Mouse (Mus musculus): ENCODE results near the gene Sh3rf1. TPM values are rescaled to one million over a fixed set of nuclear protein-coding genes. Genes with fewer than 3 reads are reported as not detected.

Gene Sh3rf1
- polyA plus RNA-seq, 1 experiment from 2014 or later, result 1.6 TPM

- no peaks in the 10 kb centered on the region for H3K27me3 ChIP-seq (ENCODE audit: insufficient read depth, low read length)
- H3K36me3 ChIP-seq (replicated peaks; ENCODE audit: insufficient read depth, low read length), result no peaks in the 10 kb centered on the region
- H3K4me1 ChIP-seq (ENCODE audit: insufficient read depth), result peaks cover 18% of the 10 kb centered on the region
- H3K4me3 ChIP-seq (ENCODE audit: low read depth, low read length), result no peak overlapping the region
- DNase-seq (no peak), ATAC-seq (no peak)
- WGBS (ENCODE audit: insufficient replicate concordance), result 70% methylated on average over 7 of the region's 7 CpGs
- TF ChIP-seq EP300 (IDR thresholded peaks at IDR 0.05; ENCODE audit: low read depth), result no peak
- no peak for TF ChIP-seq CTCF (IDR thresholded peaks at IDR 0.05; ENCODE audit: low read depth)
- no peak overlapping the region for H3K27ac ChIP-seq (ENCODE audit: low read depth)
- no peak overlapping the region for H3K9ac ChIP-seq (replicated peaks)
- no peak overlapping the region for H3K4me2 ChIP-seq (ENCODE audit: low read depth, low read length)
- no peaks in the 10 kb centered on the region for H3K9me3 ChIP-seq (ENCODE audit: low read length)
Measured at GRCm38 (mm10) chr8:61285896-61286295, 62.2 kb downstream of the Sh3rf1 start.

DNA sequence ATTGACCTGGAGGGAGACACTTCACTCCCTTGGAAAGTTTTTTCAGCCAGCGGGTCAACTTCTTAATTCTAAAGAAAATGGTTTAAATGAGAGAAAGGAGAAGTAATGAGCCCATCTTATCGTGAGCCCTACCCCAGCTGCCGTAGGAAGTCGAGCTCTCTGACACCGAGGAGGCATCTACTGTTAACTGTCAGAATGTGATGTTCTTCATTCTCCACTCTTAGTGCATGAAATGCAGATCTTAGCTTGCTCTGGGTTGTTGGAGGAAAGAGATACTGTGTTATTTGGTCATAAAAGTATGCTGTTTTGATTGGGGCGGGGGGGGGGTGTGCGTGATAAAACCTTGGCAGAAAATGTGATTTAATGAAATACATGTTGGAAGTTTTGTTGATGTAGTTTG lies 62.7 kb downstream of the Sh3rf1 start:
- no peak for TF ChIP-seq EP300 (IDR thresholded peaks at IDR 0.05; ENCODE audit: low read depth)
- no peak for TF ChIP-seq CTCF (IDR thresholded peaks at IDR 0.05; ENCODE audit: low read depth)
- no peaks in the 10 kb centered on the region for H3K27me3 ChIP-seq (ENCODE audit: insufficient read depth, low read length)
- no peak overlapping the region for H3K27ac ChIP-seq (ENCODE audit: low read depth)
- 45% methylated on average over 7 of the region's 7 CpGs for WGBS (ENCODE audit: insufficient replicate concordance)
- DNase-seq, result no peak
- no peak for ATAC-seq
- no peak overlapping the region for H3K9ac ChIP-seq (replicated peaks)
- no peak overlapping the region for H3K4me3 ChIP-seq (ENCODE audit: low read depth, low read length)
- H3K9me3 ChIP-seq (ENCODE audit: low read length), result no peaks in the 10 kb centered on the region
- peaks cover 18% of the 10 kb centered on the region for H3K4me1 ChIP-seq (ENCODE audit: insufficient read depth)
- no peak overlapping the region for H3K4me2 ChIP-seq (ENCODE audit: low read depth, low read length)
- no peaks in the 10 kb centered on the region for H3K36me3 ChIP-seq (replicated peaks; ENCODE audit: insufficient read depth, low read length)

DNA sequence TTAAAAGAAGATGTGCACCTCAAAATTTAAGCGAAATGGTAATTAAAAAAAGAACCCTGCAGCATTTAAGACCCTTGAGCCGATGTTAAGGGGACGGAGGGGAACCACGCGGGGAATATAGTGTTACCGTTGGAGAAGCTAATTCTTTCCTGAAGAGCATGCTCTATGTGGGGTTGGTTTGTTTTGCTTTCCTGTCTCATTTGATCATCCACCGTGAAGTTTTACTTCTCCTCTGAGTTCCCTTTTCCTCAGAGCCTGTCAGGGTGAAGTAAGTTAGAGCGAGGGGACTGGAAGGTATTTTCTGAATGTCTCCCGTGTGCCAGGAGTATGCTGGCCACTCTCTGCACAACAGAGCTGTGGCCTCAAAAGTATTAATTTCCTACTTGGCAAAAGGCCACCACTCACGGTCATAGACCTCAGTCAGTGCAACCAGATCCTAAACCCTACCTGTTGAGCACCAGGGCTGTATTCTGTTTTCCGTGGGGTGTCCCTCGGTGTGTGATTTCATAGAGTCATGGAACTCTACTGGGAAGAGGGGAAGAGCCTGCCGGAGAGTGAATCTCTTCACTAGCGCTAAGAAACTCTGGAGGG lies 63.2 kb downstream of the Sh3rf1 start:
- 53% methylated on average over 14 of the region's 14 CpGs for WGBS (ENCODE audit: insufficient replicate concordance)
- Histone ChIP-seq H3K9ac (replicated peaks) (no peak overlapping the region), H3K4me2 (ENCODE audit: low read depth, low read length) (no peak overlapping the region), H3K36me3 (replicated peaks; ENCODE audit: insufficient read depth, low read length) (no peaks in the 10 kb centered on the region), H3K27me3 (ENCODE audit: insufficient read depth, low read length) (no peaks in the 10 kb centered on the region), H3K27ac (ENCODE audit: low read depth) (no peak overlapping the region), H3K9me3 (ENCODE audit: low read length) (no peaks in the 10 kb centered on the region), H3K4me3 (ENCODE audit: low read depth, low read length) (no peak overlapping the region), H3K4me1 (ENCODE audit: insufficient read depth) (peaks cover 17% of the 10 kb centered on the region)
- DNase-seq (no peak), ATAC-seq (no peak)
- no peak for TF ChIP-seq EP300 (IDR thresholded peaks at IDR 0.05; ENCODE audit: low read depth)
- TF ChIP-seq CTCF (IDR thresholded peaks at IDR 0.05; ENCODE audit: low read depth), result no peak

DNA sequence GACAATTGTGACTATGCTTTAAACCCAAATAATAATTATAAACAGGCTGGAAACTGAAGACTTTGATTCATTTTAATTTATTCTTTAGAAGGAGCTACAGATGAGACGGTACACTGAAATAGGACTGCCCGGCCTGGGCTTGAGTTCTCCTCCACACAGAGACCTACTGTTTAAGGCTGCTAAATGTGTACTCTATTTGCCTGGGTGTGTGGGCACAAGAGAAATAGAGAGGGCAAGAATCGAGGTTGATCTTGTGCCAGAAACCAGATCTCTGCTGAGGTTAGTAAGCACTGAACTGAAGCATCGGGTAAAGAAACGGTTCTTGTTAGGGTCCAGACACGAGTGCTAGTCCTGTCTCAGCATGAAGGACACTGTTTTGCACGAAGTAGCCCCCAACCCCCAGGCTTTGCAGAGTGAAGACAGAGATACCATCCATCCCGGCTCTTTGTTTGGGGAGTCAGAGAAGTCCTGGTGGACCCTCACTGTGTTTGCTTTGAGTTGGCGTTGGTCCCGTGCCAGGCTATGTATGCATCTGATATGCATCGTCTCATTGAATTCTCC lies 64.4 kb downstream of the Sh3rf1 start:
- TF ChIP-seq EP300 (IDR thresholded peaks at IDR 0.05; ENCODE audit: low read depth) (no peak), CTCF (IDR thresholded peaks at IDR 0.05; ENCODE audit: low read depth) (no peak)
- DNase-seq (no peak), ATAC-seq (no peak)
- H3K27me3 ChIP-seq (ENCODE audit: insufficient read depth, low read length), result no peaks in the 10 kb centered on the region
- no peak overlapping the region for H3K27ac ChIP-seq (ENCODE audit: low read depth)
- no peak overlapping the region for H3K4me2 ChIP-seq (ENCODE audit: low read depth, low read length)
- WGBS (ENCODE audit: insufficient replicate concordance), result 74% methylated on average over 11 of the region's 11 CpGs
- H3K9ac ChIP-seq (replicated peaks), result no peak overlapping the region
- peaks cover 7% of the 10 kb centered on the region for H3K4me1 ChIP-seq (ENCODE audit: insufficient read depth)
- no peaks in the 10 kb centered on the region for H3K9me3 ChIP-seq (ENCODE audit: low read length)
- no peak overlapping the region for H3K4me3 ChIP-seq (ENCODE audit: low read depth, low read length)
- no peaks in the 10 kb centered on the region for H3K36me3 ChIP-seq (replicated peaks; ENCODE audit: insufficient read depth, low read length)

DNA sequence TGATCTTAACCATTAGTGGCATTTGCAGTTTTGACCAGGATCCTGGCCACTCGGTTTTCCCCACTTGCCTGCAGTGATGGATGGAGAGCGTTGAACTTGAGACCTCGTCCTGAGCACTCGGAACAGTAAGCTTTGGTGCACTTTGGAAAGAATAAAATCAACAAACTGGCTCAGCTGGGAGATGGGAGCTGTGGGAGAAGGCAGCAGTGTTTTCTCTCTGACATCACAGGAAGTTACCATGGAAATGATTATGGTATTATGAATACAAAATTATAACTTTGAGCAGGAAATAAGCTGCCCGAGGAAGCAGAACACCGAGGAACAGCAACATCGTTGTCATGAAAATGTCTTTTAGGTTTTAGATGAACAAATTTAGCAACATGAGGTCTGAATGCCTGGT lies 65.0 kb downstream of the Sh3rf1 start:
- H3K4me1 ChIP-seq (ENCODE audit: insufficient read depth), result peaks cover 5% of the 10 kb centered on the region
- no peak for TF ChIP-seq CTCF (IDR thresholded peaks at IDR 0.05; ENCODE audit: low read depth)
- TF ChIP-seq EP300 (IDR thresholded peaks at IDR 0.05; ENCODE audit: low read depth), result no peak
- DNase-seq (no peak), ATAC-seq (no peak)
- no peak overlapping the region for H3K4me2 ChIP-seq (ENCODE audit: low read depth, low read length)
- H3K4me3 ChIP-seq (ENCODE audit: low read depth, low read length), result no peak overlapping the region
- no peaks in the 10 kb centered on the region for H3K9me3 ChIP-seq (ENCODE audit: low read length)
- no peaks in the 10 kb centered on the region for H3K27me3 ChIP-seq (ENCODE audit: insufficient read depth, low read length)
- H3K27ac ChIP-seq (ENCODE audit: low read depth), result no peak overlapping the region
- H3K9ac ChIP-seq (replicated peaks), result no peak overlapping the region
- WGBS (ENCODE audit: insufficient replicate concordance), result 44% methylated on average over 7 of the region's 7 CpGs
- no peaks in the 10 kb centered on the region for H3K36me3 ChIP-seq (replicated peaks; ENCODE audit: insufficient read depth, low read length)

DNA sequence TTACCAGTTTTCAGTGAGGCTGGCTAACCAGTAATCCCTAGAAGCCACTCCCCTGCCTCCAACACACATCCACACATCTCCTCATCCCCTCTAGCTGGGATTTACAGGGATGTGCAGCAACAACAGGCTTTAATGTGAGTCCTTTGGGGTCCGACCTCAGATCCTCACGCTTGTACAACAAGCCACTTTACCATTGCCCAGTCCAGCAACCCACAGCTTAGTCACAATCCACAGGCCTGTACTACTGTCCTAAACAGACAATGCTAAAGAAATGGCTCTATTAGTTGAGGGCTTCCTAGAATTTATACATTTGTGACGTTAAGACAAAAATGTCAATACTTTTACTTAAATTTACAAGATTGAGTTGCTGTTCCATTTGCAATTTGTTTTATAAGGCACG lies 71.4 kb downstream of the Sh3rf1 start:
- no peak overlapping the region for H3K9ac ChIP-seq (replicated peaks)
- 83% methylated on average over 4 of the region's 4 CpGs for WGBS (ENCODE audit: insufficient replicate concordance)
- H3K27ac ChIP-seq (ENCODE audit: low read depth), result no peak overlapping the region
- no peak overlapping the region for H3K4me3 ChIP-seq (ENCODE audit: low read depth, low read length)
- TF ChIP-seq CTCF (IDR thresholded peaks at IDR 0.05; ENCODE audit: low read depth) (no peak), EP300 (IDR thresholded peaks at IDR 0.05; ENCODE audit: low read depth) (no peak)
- ATAC-seq (no peak), DNase-seq (no peak)
- no peak overlapping the region for H3K4me2 ChIP-seq (ENCODE audit: low read depth, low read length)
- no peaks in the 10 kb centered on the region for H3K9me3 ChIP-seq (ENCODE audit: low read length)
- no peaks in the 10 kb centered on the region for H3K4me1 ChIP-seq (ENCODE audit: insufficient read depth)
- no peaks in the 10 kb centered on the region for H3K27me3 ChIP-seq (ENCODE audit: insufficient read depth, low read length)
- H3K36me3 ChIP-seq (replicated peaks; ENCODE audit: insufficient read depth, low read length), result no peaks in the 10 kb centered on the region

Measured in liver, postnatal 0 days (tissue).